Mouse (Mus musculus) testis, adult 2 months (tissue): ENCODE results near the gene Zcchc3.
A peak's percentile ranks its signal among the peaks of the same experiment; 100 is the strongest.

ENCODE experiments used
- CTCF ChIP-seq: fragments of 200-500 bp; IDR thresholded peaks from 2 replicates; pipeline ENCODE4 v1.5.1; 2012; ENCODE audit warnings: low read depth, mild to moderate bottlenecking, inconsistent platforms, low read length, moderate library complexity; ENCODE audit not compliant: control insufficient read depth, insufficient read depth, insufficient replicate concordance
- POLR2A ChIP-seq: fragments of 200-500 bp; IDR thresholded peaks from 2 replicates; pipeline ENCODE4 v1.6.1; 2012; ENCODE audit warnings: low read depth, mild to moderate bottlenecking, inconsistent platforms, low read length, moderate library complexity; ENCODE audit not compliant: control insufficient read depth

DNA sequence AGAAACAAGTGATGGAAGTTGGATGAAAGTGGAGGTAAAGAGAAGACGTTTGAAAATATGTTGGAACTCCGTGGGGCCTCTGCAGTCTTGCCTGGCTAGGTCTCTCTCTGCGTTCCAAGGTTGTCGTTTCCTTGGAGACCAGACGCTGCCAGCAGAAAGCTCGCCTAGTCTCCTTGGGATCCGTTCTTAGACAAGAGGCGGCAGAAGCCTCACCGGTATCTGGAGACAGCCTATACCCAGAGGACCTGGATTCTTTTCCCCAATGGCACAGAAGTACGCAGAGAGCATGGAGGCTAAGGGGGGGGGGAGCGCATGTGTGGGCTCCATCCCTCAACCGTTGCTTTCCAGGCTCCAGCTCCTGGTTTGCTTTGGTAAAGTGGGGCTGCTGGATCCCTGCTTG is 12.7 kb upstream of the Zcchc3 start:
- TF ChIP-seq POLR2A (peak; percentile 43; the same call in 1 of the 2 replicates), CTCF (no peak)
